Mouse (Mus musculus): ENCODE measurements around the gene Gm11985.

GRCm38 (mm10) chr11:7136246-7136855 lies 52.0 kb downstream of the Gm11985 start:
- TF ChIP-seq CTCF (IDR thresholded peaks at IDR 0.05; ENCODE audit: low read depth): no peak
- TF ChIP-seq EP300 (IDR thresholded peaks at IDR 0.05; ENCODE audit: low read depth): no peak
